Mouse (Mus musculus) lung, adult 2 months (tissue): ENCODE data around the gene Ccr1l1. TPM values are rescaled to one million over a fixed set of nuclear protein-coding genes. Genes with fewer than 3 reads are reported as not detected.

Experiments
- DNase-seq: peaks from one replicate; pipeline ENCODE4 v3.0.0; 2022
- H3K4me1 ChIP-seq: fragments of 200-500 bp; 2 replicates; pipeline ENCODE4 v1.6.1; 2011; ENCODE audit warnings: low read length; ENCODE audit not compliant: control insufficient read depth, insufficient read depth
- H3K4me3 ChIP-seq: fragments of 200-500 bp; replicated peaks from 2 replicates; pipeline ENCODE3; 2011; ENCODE audit warnings: low read depth, mild to moderate bottlenecking, control low read depth, low read length; ENCODE audit errors: extremely low read depth
- CTCF ChIP-seq: fragments of 200-500 bp; IDR thresholded peaks from 2 replicates; pipeline ENCODE4 v1.5.1; 2011; ENCODE audit warnings: mild to moderate bottlenecking, low read length, control low read depth; ENCODE audit not compliant: insufficient read depth
- POLR2A ChIP-seq: fragments of 200-500 bp; IDR thresholded peaks from 2 replicates; pipeline ENCODE4 v1.6.1; 2011; ENCODE audit warnings: low read depth, mild to moderate bottlenecking, control low read depth, low read length, borderline replicate concordance; ENCODE audit errors: extremely low read depth
- WGBS: fragments of 180-500 bp; shearing (Covaris S2); methylation state at CpG from one replicate; pipeline ENCODE4 v1.1.7; 2018; 5-methylcytosine and 5-hydroxymethylcytosine counted together
- polyA plus RNA-seq: library from polyadenylated mRNA; depleted of rRNA; stranded (reverse); fragments of >200 nt; gene quantifications from 2 replicates; pipeline ENCODE4 v1.2.3, GENCODE M21; 2012

Ccr1l1 gene
- polyA plus RNA-seq, 1 experiment = not detected

DNA sequence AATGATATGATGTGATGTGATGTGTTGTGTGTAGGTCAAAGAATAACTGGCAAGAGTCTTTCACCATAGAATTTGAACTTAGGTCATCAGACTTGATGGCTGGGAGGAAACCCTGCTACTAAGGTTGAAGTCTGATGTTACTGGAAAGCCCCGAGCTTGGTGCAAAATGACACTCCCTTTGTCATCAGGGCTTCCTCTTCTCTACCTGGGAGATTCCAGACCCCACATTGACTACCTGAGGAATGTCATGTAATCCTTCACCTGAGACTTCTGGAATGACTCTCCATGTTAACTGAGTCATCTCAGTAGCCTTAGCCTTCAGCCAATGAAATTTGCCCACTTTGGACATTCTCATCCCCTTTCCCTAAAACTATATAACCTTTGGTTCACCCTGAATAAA lies 38.0 kb downstream of the Ccr1l1 start:
- TF ChIP-seq CTCF = no peak
- no peak for TF ChIP-seq POLR2A
- no peak for DNase-seq
- H3K4me3 ChIP-seq = no peak overlapping the region
- WGBS = 67% methylated on average over 1 of the region's 1 CpGs
- peaks cover 2% of the 10 kb centered on the region; the same call in 1 of the 2 replicates for H3K4me1 ChIP-seq

DNA sequence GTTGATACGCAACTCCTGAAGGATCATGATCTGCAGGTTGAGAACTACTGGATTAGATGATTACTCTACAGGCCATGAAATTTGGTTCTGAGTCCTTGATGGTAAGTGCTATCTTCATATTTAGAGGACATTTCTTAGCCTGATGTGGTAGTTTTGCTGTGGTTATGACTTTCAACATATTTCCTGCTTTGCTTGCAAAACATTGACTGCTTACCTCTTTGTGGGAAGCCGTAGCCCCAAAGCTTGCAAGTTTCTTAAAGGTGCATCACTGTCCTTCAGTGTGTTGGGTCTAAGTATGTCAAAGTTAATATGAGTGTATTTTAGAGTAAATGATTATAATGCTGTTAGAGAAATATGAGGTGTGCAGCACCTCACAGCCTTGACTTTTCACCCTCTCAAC lies 40.2 kb downstream of the Ccr1l1 start:
- peaks cover 2% of the 10 kb centered on the region; the same call in 1 of the 2 replicates for H3K4me1 ChIP-seq
- no peak for TF ChIP-seq CTCF
- no peak for TF ChIP-seq POLR2A
- 79% methylated on average over 2 of the region's 2 CpGs for WGBS
- H3K4me3 ChIP-seq = no peak overlapping the region
- no peak for DNase-seq

DNA sequence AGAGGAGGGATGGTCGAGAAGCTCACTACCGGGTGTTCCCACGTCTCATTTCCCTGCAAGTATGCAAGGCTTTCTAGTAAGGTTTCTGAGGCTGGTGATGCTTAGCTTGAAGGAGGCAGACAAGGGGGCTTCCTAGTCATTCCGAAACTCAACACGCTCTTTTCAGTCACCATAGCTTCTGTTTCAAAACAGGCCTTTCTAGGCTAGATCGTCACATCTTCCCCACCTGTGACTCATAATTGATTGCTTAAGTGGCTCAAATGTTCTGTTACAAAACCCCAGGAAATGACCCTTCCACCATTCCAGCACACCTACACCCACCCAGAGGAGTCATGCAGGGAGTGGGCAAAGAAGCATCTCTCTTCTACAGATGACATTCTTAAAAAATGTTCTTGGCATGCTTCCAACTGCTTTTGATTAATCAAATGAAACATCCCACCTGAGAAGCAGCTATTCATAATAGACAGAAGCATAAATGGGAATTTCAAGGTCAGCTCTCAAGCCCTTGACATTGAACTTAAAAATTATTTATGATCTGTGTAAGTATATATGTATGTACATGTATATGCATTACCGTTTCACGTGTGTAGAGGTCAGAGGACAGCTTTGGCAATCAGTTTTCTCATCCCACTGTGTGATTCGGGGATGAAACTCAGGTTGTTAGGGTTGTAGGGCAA lies 41.5 kb downstream of the Ccr1l1 start:
- H3K4me3 ChIP-seq = no peak overlapping the region
- H3K4me1 ChIP-seq = peaks cover 2% of the 10 kb centered on the region; the same call in 1 of the 2 replicates
- WGBS = 78% methylated on average over 9 of the region's 9 CpGs
- TF ChIP-seq POLR2A = no peak
- no peak for TF ChIP-seq CTCF
- no peak for DNase-seq

GRCm38 (mm10) chr9:123935776-123936175 lies 42.4 kb downstream of the Ccr1l1 start:
- no peak for TF ChIP-seq CTCF
- TF ChIP-seq POLR2A = no peak
- 93% methylated on average over 5 of the region's 5 CpGs for WGBS
- no peaks in the 10 kb centered on the region; the same call in 1 of the 2 replicates for H3K4me1 ChIP-seq
- no peak for DNase-seq
- no peak overlapping the region for H3K4me3 ChIP-seq

- 90% methylated on average over 6 of the region's 6 CpGs for WGBS
Measured at GRCm38 (mm10) chr9:123935346-123935745, 42.9 kb downstream of the Ccr1l1 start.

GRCm38 (mm10) chr9:123933716-123934445 lies 44.3 kb downstream of the Ccr1l1 start:
- no peak for TF ChIP-seq POLR2A
- no peak for TF ChIP-seq CTCF
- H3K4me1 ChIP-seq = peaks cover 1% of the 10 kb centered on the region
- no peak for DNase-seq
- 93% methylated on average over 5 of the region's 5 CpGs for WGBS
- H3K4me3 ChIP-seq = no peak overlapping the region

More at GRCm38 (mm10) chr9:123935346-123935745, 42.9 kb downstream of the Ccr1l1 start:
- no peak for DNase-seq
- no peak overlapping the region for H3K4me3 ChIP-seq
- H3K4me1 ChIP-seq = no peaks in the 10 kb centered on the region; the same call in 1 of the 2 replicates
- no peak for TF ChIP-seq POLR2A
- TF ChIP-seq CTCF = no peak

DNA sequence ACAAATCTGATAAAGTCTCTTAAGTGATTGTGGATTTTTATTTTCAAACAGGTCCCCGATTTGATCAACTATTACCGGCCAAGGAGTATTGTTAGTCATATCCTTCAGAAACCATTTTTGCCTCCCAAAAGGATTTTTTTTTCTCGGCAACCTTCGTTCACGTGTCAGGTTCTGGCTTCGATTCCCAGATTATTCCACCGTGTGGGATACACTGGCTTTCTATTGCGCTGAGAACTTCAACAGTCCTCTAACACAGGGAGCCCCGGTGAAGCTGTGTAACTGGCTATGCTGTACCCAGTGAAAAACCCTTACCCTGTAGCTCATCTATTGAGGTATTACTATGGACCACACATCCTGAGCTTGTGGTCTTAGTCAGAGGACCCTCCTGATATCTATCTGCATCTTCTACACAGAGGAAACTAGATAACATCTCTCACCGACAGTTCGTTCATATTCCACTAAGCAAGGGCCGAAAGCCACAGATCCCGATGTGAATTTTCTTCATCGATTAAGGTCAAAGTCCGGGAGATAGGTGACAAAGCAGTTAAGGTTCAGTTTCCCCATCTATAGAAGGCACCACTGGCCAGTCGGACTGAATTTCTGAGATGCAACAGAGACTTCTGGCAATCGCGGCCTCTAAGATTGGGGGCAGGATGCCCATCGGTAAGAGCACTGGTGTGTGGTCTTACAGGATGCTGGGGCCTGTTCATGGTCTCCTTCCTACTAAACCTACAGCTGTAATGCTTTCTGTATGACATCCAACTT lies 45.1 kb downstream of the Ccr1l1 start:
- WGBS = 86% methylated on average over 19 of the region's 19 CpGs
- no peak for DNase-seq
- H3K4me1 ChIP-seq = peaks cover 6% of the 10 kb centered on the region
- H3K4me3 ChIP-seq = no peak overlapping the region
- no peak for TF ChIP-seq POLR2A
- TF ChIP-seq CTCF = no peak

GRCm38 (mm10) chr9:123931761-123932700 lies 46.2 kb downstream of the Ccr1l1 start:
- H3K4me3 ChIP-seq = no peak overlapping the region
- TF ChIP-seq POLR2A (no peak), CTCF (no peak)
- no peak for DNase-seq
- 45% methylated on average over 6 of the region's 6 CpGs for WGBS
- H3K4me1 ChIP-seq = peaks cover 7% of the 10 kb centered on the region

GRCm38 (mm10) chr9:123930926-123931325 lies 47.3 kb downstream of the Ccr1l1 start:
- 75% methylated on average over 3 of the region's 3 CpGs for WGBS
- no peak for TF ChIP-seq CTCF
- TF ChIP-seq POLR2A = no peak
- no peak for DNase-seq
- Histone ChIP-seq H3K4me1 (peaks cover 7% of the 10 kb centered on the region), H3K4me3 (no peak overlapping the region)
